Mouse (Mus musculus) liver, embryonic 14.5 days (tissue): ENCODE measurements around the gene Gm49394.

ENCODE experiments used
- CTCF ChIP-seq: IDR thresholded peaks from 2 replicates; pipeline ENCODE4 v1.5.1; 2016; ENCODE audit warnings: antibody characterized with exemption, low read depth, control low read depth
- EP300 ChIP-seq: IDR thresholded peaks from 2 replicates; pipeline ENCODE4 v1.6.1; 2016; ENCODE audit warnings: antibody characterized with exemption, low read depth

DNA sequence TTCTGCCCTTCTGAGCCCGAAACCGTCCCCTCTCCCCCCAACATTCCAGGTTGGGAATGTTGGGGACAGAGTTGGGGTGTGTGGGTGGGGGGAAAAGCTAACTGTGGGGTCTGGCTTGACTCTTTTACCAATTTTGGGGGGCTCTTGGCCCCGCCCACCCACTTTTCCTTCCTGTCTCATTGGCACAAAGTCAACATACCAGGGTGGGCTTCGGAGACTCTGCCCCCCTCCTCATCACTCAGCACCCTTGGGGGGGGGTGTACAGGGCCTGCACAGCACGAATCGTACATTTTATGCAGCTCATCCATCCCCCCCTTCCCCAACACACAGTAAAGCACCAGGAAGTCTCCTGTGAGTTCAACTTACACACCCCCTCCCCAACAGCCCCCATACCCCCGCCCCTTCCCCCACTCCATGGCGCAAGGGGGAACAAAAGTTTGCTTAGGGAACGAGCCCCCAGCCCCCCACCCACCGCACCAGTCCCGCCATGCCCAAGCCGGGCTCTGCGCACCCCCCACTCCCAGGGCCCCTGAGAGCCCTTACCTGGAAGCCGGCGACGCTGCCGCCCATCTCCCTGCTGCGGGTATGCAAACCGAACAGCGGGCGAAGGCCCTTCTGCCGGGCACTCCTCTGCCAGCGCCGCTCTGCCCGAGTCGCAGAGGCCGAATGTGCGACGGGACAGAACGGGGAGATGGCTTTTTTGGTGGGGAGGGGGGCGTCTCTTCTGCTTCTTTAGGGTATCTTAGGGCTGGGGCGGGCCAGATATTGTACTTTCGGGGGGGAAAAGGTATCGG is 11.7 kb downstream of the Gm49394 start:
- no peak for TF ChIP-seq CTCF
- no peak for TF ChIP-seq EP300
